ENCODE assay signal across 10 mouse cellular contexts in the genomic region with DNA sequence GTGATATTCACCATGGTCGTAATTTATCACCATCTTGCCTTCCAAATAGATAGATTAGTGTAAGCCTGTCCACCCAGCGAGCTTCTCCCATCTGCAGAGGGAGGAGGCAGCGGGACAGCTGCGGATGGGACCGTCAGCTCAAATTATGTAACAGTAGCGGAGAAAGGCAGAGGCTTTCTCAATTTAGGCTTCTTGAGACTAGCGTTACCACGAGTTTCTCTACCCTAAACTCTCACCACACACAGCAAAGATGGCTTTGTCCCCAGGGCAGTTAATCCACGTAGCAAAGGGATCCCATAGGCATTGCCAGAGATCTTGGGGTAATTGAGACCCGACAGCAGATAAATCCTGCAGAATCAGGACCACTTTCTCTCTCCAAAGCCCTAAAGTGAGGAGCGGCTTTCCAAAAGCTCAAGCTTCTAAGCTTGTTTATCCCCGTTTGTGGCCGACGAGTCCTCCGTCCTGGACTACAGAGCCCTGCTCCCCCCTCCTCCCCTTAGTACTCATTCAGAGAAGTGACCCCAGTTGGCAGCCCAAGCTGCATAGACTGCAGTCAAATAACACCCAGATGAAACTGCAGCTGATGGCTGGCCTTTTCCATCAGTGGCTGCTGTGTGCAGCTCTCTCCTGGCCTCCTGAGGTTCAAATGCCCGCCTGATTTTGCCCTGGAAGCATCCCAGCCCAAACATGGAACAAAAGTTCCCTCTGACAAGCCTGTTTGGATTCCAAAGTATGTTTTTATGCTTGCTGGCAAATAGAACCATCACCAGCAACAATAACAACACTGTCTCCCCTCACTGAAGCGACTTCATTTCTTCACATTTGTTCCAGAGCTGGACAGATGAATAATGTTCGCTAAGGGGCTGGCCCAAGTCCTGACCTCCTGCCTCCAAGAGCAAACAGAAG. TPM values are rescaled to one million over a fixed set of nuclear protein-coding genes. Genes with fewer than 3 reads are reported as not detected.
DNase-seq lines count a peak whose midpoint lies in the region; ATAC-seq lines count a peak whose summit lies in the region.
"Had no signal": no experiment of that assay in that cellular context is flagged by ENCODE, and none has a peak within 500 bp of the region (broad histone marks: within the 10 kb centered on the region; RNA-seq: fewer than 3 reads in every experiment).

No protein-coding gene starts in this region.

- H3K9ac ChIP-seq in neural tube, embryonic 15.5 days (replicated peaks): 0 out of 2 replicates have a peak overlapping the region, but pooled peaks have one; percentile 11

- no peak overlapping the region for H3K4me3 ChIP-seq in embryonic facial prominence, embryonic 10.5 days
- peak overlapping the region; percentile 17; the same call in 1 of the 2 replicates for H3K4me3 ChIP-seq in neural tube, embryonic 15.5 days (replicated peaks)

- intact Hi-C loops in gastrocnemius, postnatal 14 days (cut with DNase I; ENCODE audit: low total_unique reads): loop anchor here (5.0 to 10.0 kb wide), 4 partner anchors 37 to 499 kb away; a partner anchor contains a TSS

- WGBS in embryonic facial prominence, embryonic 10.5 days: 46% methylated on average over 18 of the region's 18 CpGs
- 20% methylated on average over 18 of the region's 18 CpGs for WGBS in neural tube, embryonic 15.5 days

- no peaks in the 10 kb centered on the region for H3K36me3 ChIP-seq in embryonic facial prominence, embryonic 10.5 days (replicated peaks)
- no peaks in the 10 kb centered on the region for H3K36me3 ChIP-seq in neural tube, embryonic 15.5 days

- H3K4me1 ChIP-seq in embryonic facial prominence, embryonic 10.5 days: peaks cover 16% of the 10 kb centered on the region
- peaks cover 12% of the 10 kb centered on the region for H3K4me1 ChIP-seq in neural tube, embryonic 15.5 days

- ATAC-seq in neural tube, embryonic 15.5 days (ENCODE audit: low FRiP score): peak; percentile 65; the same call in 1 of the 2 replicates

- H3K27ac ChIP-seq in embryonic facial prominence, embryonic 10.5 days (replicated peaks): peak overlapping the region; percentile 30; the same call in 1 of the 2 replicates
- H3K27ac ChIP-seq in neural tube, embryonic 15.5 days (replicated peaks): peak overlapping the region; percentile 13; the same call in 1 of the 2 replicates

- DNase-seq in gastrocnemius, postnatal 14 days: peak; percentile 36
- no peak for DNase-seq in gastrocnemius, postnatal 25 days
- peak; percentile 22 for DNase-seq in embryonic facial prominence, embryonic 10.5 days (ENCODE audit: low spot score)
- DNase-seq in layer of hippocampus, adult 8-10 months (ENCODE audit: low spot score in 2 of 2): peak; percentile 30 to 35
- no peak for DNase-seq in spleen, postnatal 10 days (ENCODE audit: low spot score in 2 of 2)
- DNase-seq in urinary bladder, postnatal 14 days (ENCODE audit: low spot score): no peak
- DNase-seq in adrenal gland, postnatal 4 days (ENCODE audit: low spot score in 2 of 2): no peak

- no peaks in the 10 kb centered on the region for H3K9me3 ChIP-seq in embryonic facial prominence, embryonic 10.5 days
- no peaks in the 10 kb centered on the region for H3K9me3 ChIP-seq in neural tube, embryonic 15.5 days (replicated peaks)

- H3K4me2 ChIP-seq in neural tube, embryonic 15.5 days: peak overlapping the region; percentile 43

- H3K27me3 ChIP-seq in embryonic facial prominence, embryonic 10.5 days (replicated peaks; ENCODE audit: low read depth, poor library complexity, severe bottlenecking): no peaks in the 10 kb centered on the region
- H3K27me3 ChIP-seq in neural tube, embryonic 15.5 days (replicated peaks): no peaks in the 10 kb centered on the region

RNA-seq across cellular contexts. Expression of a gene that starts 45.4 kb away (rescaled TPM):
- under 1 TPM; 0.31 to 0.47 TPM for total RNA-seq in gastrocnemius, postnatal 14 days (2021)
- under 1 TPM in 1 of 2 experiments, not detected in 1; 0.48 TPM for total RNA-seq in gastrocnemius, postnatal 25 days (2021)
- not detected in 2 replicates for polyA plus RNA-seq in embryonic facial prominence, embryonic 10.5 days (2016; fragmentation: Nextera tagmentation; extraction: Ambion mirVana)
- not detected for total RNA-seq in layer of hippocampus, adult 8-10 months (2022)
- not detected in 2 replicates for polyA plus RNA-seq in neural tube, embryonic 15.5 days (2015; fragmentation: Nextera tagmentation; extraction: Ambion mirVana)
- not detected for total RNA-seq in adrenal gland, postnatal 4 days (2021)
- total RNA-seq: heart, postnatal 14 days had no signal
- polyA plus RNA-seq: C2C12 had no signal

Comparison
In these comparisons a context has a peak if more than half of its experiments do, and no peak if none do; other contexts are left out.
1. DNase-seq: peak in gastrocnemius, postnatal 14 days (single experiment), embryonic facial prominence, embryonic 10.5 days (single experiment) and layer of hippocampus, adult 8-10 months (2 of 2); none in gastrocnemius, postnatal 25 days (single experiment), spleen, postnatal 10 days (0 of 2), urinary bladder, postnatal 14 days (single experiment) and adrenal gland, postnatal 4 days (0 of 2).